Mouse (Mus musculus) stomach, embryonic 14.5 days (tissue): ENCODE measurements at regions not wholly inside any gene's neighbourhood (a gene's known extent, or its start where the extent isn't known, plus 50 kb on each side); places are given as distances from the start of the nearest gene placed in this dataset.
"Not testable (repeated sequence)": the region's sequence is repeated elsewhere in the genome, so short reads cannot be mapped to it uniquely, and the experiment has no call there.

ENCODE experiments used
- ATAC-seq: fragments of 200-750 bp; cut with Nextera tagmentation; 2 replicates; pipeline ENCODE4 v1.8.0; 2017; ENCODE audit warnings: low read depth, moderate TSS enrichment; ENCODE audit not compliant: insufficient number of reproducible peaks, insufficient read depth, low FRiP score
- H3K27ac ChIP-seq: fragments of 300-500 bp; sonication (generic); 2 replicates; pipeline ENCODE4 v1.5.1; 2014; ENCODE audit warnings: mild to moderate bottlenecking, low read length, moderate library complexity, mixed read lengths
- H3K27me3 ChIP-seq: fragments of 300-500 bp; sonication (generic); 2 replicates; pipeline ENCODE4 v1.6.1; 2014; ENCODE audit warnings: low read length, control low read depth, mixed read lengths; ENCODE audit not compliant: control insufficient read depth, insufficient read depth
- H3K36me3 ChIP-seq: fragments of 300-500 bp; sonication (generic); 2 replicates; pipeline ENCODE4 v1.6.1; 2014; ENCODE audit warnings: mild to moderate bottlenecking, control low read depth, low read length, moderate library complexity, mixed read lengths; ENCODE audit not compliant: control insufficient read depth, insufficient read depth
- H3K4me1 ChIP-seq: fragments of 300-500 bp; sonication (generic); 2 replicates; pipeline ENCODE4 v1.6.1; 2014; ENCODE audit warnings: low read length, control low read depth, mixed read lengths; ENCODE audit not compliant: control insufficient read depth, insufficient read depth
- H3K4me2 ChIP-seq: fragments of 300-500 bp; sonication (generic); replicated peaks from 2 replicates; pipeline ENCODE4 v1.6.1; 2014; ENCODE audit warnings: low read depth, low read length, control low read depth
- H3K4me3 ChIP-seq: fragments of 300-500 bp; sonication (generic); 2 replicates; pipeline ENCODE4 v1.5.1; 2014; ENCODE audit warnings: low read depth, low read length, control low read depth
- H3K9ac ChIP-seq: fragments of 300-500 bp; sonication (generic); replicated peaks from 2 replicates; pipeline ENCODE4 v1.6.1; 2014; ENCODE audit warnings: low read depth, mild to moderate bottlenecking, control low read depth, low read length, moderate library complexity, mixed read lengths
- H3K9me3 ChIP-seq: fragments of 300-500 bp; sonication (generic); 2 replicates; pipeline ENCODE4 v1.6.1; 2016; ENCODE audit warnings: low read depth, low read length, control low read depth; ENCODE audit not compliant: control insufficient read depth
- WGBS: fragments of 180-500 bp; shearing (Covaris S2); extraction: QIAGEN DNeasy Blood & Tissue Kit; methylation state at CpG from one replicate; pipeline ENCODE4 v1.1.7; 2014; 5-methylcytosine and 5-hydroxymethylcytosine counted together

- Histone ChIP-seq H3K4me2 (no peak overlapping the region), H3K36me3 (no peaks in the 10 kb centered on the region), H3K27me3 (no peaks in the 10 kb centered on the region), H3K4me1 (no peaks in the 10 kb centered on the region), H3K9me3 (no peaks in the 10 kb centered on the region), H3K27ac (no peak overlapping the region), H3K9ac (no peak overlapping the region), H3K4me3 (no peak overlapping the region)
- WGBS, result 87% methylated on average over 7 of the region's 7 CpGs
- ATAC-seq, result no peak
Observed at GRCm38 (mm10) chr10:96273607-96274365, 137.4 kb downstream of the Gm5426 start.

- no peaks in the 10 kb centered on the region for H3K9me3 ChIP-seq
- no peak for ATAC-seq
- no peaks in the 10 kb centered on the region for H3K27me3 ChIP-seq
- no peak overlapping the region for H3K27ac ChIP-seq
- no peaks in the 10 kb centered on the region for H3K4me1 ChIP-seq
- H3K4me3 ChIP-seq, result no peak overlapping the region
- no peaks in the 10 kb centered on the region for H3K36me3 ChIP-seq
- no peak overlapping the region for H3K9ac ChIP-seq
- H3K4me2 ChIP-seq, result no peak overlapping the region
- WGBS, result 87% methylated on average over 6 of the region's 6 CpGs
Observed at GRCm38 (mm10) chr10:96280149-96280548, 143.7 kb downstream of the Gm5426 start.

- no peak overlapping the region for H3K27ac ChIP-seq
- WGBS, result 79% methylated on average over 10 of the region's 10 CpGs
- no peaks in the 10 kb centered on the region for H3K4me1 ChIP-seq
- H3K9me3 ChIP-seq, result no peaks in the 10 kb centered on the region
- no peak overlapping the region for H3K4me2 ChIP-seq
- ATAC-seq, result no peak
- no peaks in the 10 kb centered on the region for H3K36me3 ChIP-seq
- H3K27me3 ChIP-seq, result no peaks in the 10 kb centered on the region
- H3K9ac ChIP-seq, result no peak overlapping the region
- no peak overlapping the region for H3K4me3 ChIP-seq
Observed at GRCm38 (mm10) chr10:96285407-96286093, 149.1 kb downstream of the Gm5426 start.

GRCm38 (mm10) chr10:96286094-96286485 lies 149.7 kb downstream of the Gm5426 start:
- Histone ChIP-seq H3K4me3 (no peak overlapping the region), H3K4me2 (no peak overlapping the region), H3K27me3 (no peaks in the 10 kb centered on the region), H3K4me1 (no peaks in the 10 kb centered on the region), H3K36me3 (no peaks in the 10 kb centered on the region), H3K27ac (no peak overlapping the region), H3K9ac (no peak overlapping the region), H3K9me3 (no peaks in the 10 kb centered on the region)
- 61% methylated on average over 2 of the region's 2 CpGs for WGBS
- no peak for ATAC-seq

- not testable (repeated sequence) for H3K9me3 ChIP-seq, H3K36me3 ChIP-seq, H3K27me3 ChIP-seq, H3K9ac ChIP-seq, ATAC-seq, H3K27ac ChIP-seq, H3K4me2 ChIP-seq, H3K4me3 ChIP-seq, H3K4me1 ChIP-seq
Observed at GRCm38 (mm10) chr10:96289005-96289404, 152.6 kb downstream of the Gm5426 start.

GRCm38 (mm10) chr10:96293622-96294021 lies 157.2 kb downstream of the Gm5426 start:
- Histone ChIP-seq H3K27me3 (no peaks in the 10 kb centered on the region), H3K4me3 (no peak overlapping the region), H3K9me3 (no peaks in the 10 kb centered on the region), H3K4me2 (no peak overlapping the region), H3K9ac (no peak overlapping the region), H3K27ac (no peak overlapping the region), H3K36me3 (no peaks in the 10 kb centered on the region), H3K4me1 (peaks cover 11% of the 10 kb centered on the region; the same call in 1 of the 2 replicates)
- ATAC-seq, result no peak
- 32% methylated on average over 7 of the region's 7 CpGs for WGBS

- peaks cover 11% of the 10 kb centered on the region; the same call in 1 of the 2 replicates for H3K4me1 ChIP-seq
- no peak for ATAC-seq
- H3K27me3 ChIP-seq, result no peaks in the 10 kb centered on the region
- H3K4me2 ChIP-seq, result no peak overlapping the region
- H3K4me3 ChIP-seq, result no peak overlapping the region
- 78% methylated on average over 2 of the region's 2 CpGs for WGBS
- no peak overlapping the region for H3K27ac ChIP-seq
- H3K9ac ChIP-seq, result no peak overlapping the region
- no peaks in the 10 kb centered on the region for H3K36me3 ChIP-seq
- H3K9me3 ChIP-seq, result no peaks in the 10 kb centered on the region
Observed at GRCm38 (mm10) chr10:96294666-96295065, 158.3 kb downstream of the Gm5426 start.

- ATAC-seq, result no peak
- 86% methylated on average over 4 of the region's 4 CpGs for WGBS
- Histone ChIP-seq H3K27me3 (no peaks in the 10 kb centered on the region), H3K36me3 (no peaks in the 10 kb centered on the region), H3K4me1 (peaks cover 11% of the 10 kb centered on the region; the same call in 1 of the 2 replicates), H3K4me2 (no peak overlapping the region), H3K27ac (no peak overlapping the region), H3K4me3 (no peak overlapping the region), H3K9ac (no peak overlapping the region), H3K9me3 (no peaks in the 10 kb centered on the region)
Observed at GRCm38 (mm10) chr10:96297658-96298057, 161.3 kb downstream of the Gm5426 start.
